Mouse (Mus musculus) induced T-regulatory cell, adult 2 months (primary cell): ENCODE measurements around the gene Gna11.

Experiments used
- DNase-seq: peaks from one replicate; pipeline ENCODE4 v3.0.0-alpha.2; 2012; ENCODE audit warnings: low read depth

Gna11 gene

DNA sequence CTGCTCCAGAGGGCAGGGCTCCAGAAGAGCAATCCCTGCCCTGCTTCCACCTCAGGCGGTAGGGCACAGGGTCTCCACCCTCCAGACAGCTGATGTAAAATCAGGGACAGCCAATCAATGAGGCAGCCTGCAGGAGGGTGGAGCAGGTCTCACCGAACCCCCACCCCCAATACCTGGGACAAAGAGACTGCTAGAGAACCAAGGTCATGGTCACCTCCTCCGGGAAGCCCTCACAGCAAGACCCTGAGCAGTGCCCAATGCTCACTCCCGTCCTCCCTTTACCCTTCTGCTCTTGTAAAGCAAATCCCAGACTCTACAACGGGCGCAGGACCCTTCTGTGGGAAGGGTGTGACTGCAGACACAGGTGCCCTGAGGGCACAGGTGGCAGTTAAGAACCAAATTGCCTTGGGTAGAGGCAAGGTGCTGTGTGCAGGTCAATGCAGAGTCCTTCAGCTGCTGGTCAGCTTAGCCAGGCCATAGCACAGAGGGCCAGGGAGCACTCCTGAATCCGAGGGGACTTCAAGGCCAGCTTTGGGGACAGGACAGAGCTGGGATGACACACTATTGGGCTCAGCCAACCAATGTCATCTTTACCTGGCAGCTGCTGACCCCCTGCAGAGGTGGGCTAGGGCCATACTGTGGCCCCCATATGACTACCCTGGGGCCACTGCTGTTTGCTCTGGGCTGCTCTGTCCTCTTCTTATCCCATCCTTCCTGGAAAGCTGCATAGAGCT, 2.1 kb downstream of the Gna11 start:
- DNase-seq: no peak

DNA sequence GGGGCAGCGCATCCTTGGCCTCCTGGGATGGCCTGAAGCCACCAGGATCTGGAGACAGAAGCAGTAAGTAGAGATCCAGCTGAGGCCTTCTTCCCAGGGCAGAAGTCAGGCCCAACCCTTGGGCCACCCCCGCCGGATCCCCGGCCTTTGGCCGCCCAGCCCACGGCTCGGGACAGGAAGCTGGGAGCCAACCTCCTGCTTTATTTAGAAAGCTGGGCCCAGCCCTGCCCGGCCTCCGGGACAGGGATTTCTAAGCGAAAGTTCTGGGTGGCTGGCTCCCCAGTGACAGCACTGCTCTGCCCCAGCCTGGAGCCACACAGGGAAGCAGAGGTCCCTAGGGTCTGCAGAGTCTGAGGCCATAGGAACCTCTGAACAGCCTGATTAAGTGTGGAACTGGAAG, 3.2 kb downstream of the Gna11 start:
- DNase-seq: no peak

DNA sequence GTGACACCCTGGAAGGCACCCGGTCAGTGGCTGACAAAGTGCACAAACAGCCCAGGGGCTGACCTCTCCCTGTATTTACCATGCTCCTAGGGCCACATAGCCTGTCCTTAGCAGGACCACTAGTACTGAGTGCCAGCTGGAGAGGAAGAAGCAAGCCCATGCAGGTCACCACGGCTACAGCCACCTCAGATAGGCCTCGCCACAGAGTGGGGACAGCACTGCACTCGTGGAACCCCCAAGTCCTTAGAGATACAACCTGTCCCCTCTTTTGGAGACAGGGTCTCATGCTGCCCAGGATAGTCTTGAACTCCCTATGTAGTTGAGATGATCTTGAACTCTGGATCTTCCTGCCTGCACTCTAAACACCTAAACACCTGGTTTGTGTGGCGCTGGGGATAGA, 3.6 kb downstream of the Gna11 start:
- DNase-seq: no peak

DNA sequence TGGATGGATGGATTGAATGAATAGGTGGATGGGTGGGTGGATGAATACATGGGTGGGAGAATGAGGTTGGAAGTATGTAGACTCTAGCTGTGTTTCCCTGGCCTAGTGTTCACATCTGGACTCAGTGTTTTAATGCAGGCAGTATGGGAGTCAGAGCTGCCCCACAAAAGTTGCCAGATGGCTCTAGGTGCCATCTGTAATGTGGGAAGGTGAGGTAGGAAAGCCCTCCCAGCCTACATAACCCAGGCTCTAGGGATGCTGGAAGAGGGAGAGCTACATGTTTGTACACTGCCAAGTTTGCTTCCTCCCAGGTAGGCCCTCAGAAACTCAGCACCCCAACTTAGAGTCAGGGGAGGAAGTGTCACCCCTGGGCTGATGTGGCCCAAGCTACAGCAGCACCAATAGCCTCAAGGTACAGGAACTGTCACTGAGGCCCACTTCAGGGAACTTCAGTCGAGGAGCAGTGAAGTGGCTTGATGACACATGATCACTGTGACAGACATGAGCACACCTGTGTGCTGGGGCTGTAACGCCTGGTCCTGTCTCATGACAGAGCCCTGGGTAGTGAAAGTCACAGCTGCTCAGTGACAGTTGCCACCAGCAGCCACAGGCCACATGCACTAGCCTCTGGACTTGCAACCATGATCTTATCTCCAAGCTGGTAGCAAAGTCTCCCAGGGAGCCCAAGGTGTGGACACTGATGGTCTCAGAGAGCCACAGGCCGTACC, 6.5 kb downstream of the Gna11 start:
- no peak for DNase-seq

DNA sequence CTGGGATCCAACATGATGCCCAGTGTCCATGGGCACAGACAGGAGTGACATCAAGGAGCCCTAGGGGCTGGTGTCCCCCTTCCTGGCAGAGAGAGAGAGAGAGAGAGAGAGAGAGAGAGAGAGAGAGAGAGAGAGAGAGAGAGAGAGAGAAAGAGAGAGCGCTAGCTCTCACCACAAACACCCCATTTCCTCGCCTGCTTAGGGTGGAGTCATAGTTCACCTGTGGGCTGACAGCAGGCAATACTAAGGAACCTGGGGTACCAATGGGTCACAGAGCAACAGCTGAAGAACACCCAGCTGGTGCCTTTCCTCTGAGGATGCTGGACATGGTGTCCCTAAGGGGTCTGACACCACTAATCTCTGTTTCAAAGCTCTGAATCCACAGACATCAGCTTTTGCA, 7.6 kb downstream of the Gna11 start:
- DNase-seq: peak; percentile 49

DNA sequence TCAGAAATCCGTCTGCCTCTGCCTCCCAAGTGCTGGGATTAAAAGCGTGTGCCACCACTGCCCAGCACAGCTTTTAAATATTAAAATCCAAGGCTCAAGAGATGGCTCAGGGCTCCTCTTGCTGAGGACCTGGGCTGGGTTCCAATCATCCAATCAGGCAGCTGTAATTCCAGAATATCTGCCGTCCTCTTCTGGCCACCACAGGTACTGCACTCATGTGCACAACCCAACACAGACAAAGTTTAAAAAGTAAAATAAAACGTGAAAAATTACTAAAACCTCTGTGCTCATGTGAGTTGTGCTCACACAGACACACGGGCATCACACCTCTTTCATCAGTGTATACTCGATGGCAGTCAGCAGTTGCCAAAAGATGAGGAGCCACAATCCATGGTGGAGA, 8.3 kb downstream of the Gna11 start:
- DNase-seq: peak; percentile 55

DNA sequence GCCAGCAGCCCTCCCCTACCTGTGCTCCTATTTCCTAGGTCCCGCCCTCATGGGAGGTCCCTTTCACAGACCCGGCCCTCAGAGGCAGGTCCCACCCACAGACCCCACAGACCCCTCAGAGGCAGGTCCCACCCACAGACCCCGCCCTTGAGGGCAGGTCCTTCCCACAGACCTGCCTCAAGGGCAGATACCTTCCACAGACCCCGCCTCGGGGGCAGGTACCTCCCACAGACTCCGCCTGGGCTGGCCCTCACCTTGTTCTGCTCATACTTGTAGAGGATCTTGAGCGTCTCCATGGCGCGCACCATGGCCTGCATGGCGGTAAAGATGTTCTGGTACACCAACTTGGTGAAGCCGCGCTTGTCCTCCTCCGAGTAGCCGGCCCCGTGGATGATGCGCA, 10.2 kb downstream of the Gna11 start:
- no peak for DNase-seq

DNA sequence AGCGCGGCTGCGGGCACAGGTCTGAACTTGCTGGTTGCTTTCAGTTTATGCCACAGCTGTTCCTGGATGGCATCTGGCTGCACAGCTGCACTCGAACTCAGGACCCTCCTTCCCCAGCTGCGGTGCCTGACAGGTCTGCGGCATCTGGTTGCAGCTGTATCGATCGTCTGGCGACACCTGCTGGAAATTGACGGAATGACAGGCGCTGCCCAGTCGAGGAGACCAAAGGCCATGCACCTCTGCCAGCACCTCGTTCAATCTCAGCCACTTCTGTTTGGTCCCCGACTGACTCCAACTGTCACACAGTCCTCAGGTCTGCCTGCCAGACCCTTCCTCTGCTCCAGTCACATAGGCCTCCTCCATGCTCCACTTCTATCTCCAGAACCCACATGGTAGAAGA, 18.2 kb downstream of the Gna11 start:
- peak; percentile 91 for DNase-seq

DNA sequence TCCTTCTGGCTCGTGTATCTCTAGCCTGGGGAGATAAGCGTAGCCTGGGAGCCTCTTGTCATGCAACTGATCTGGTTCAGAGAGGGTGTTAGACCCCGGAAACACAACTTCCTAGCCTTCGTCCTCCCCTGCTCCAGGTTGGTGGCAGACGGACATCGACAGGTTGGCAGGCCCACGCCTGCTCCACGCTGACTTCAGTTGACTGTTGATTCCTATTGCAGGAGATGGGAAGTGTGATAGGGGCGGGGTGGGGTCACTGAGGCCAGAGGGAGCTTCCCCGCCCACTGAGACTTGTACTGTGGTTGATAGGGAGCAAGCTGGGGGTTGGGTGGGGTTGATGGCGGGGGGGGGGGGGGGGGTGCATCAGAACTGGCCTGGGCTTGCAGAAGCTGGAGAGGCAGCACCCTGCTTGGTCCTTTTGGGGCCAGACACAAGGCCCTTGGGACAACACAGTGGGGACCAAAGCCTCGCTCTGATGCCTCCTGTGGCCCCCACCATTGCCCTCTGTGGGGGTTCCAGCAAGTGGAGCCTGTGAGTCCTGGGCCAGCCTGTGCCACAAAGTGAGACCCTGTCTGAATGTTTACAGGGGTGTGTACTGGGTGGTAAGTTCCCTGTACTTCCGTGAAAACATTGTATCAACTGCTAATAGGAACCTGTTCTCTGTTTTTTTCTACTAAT, 19.8 kb downstream of the Gna11 start:
- peak; percentile 63 for DNase-seq

DNA sequence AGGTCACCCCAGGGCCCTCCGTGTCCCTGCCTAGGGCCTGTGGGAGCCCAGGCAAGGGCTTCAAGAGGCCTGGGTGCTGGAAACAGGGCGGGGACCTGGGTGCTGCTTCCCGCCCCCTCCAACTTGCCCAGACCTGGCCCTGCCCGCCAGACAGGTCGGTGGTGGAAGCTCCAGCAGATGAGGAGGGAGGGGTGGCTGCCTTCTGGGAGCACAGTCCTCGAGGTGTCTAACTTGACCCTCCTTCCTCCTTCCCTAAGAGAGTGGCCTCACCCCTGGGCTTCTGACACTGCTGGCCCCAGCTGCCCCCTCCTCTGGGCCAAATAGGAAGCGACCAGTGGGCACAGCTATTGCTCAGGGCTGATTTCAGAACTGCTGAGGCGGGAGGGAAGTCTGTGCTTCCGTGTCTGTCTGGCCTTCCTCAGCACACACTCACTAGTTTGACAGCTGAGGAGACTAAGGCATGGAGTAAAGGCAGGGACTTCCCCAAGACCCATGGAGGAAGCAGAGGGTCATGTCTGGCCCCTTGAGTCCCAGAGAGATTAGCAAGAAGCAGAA, 20.9 kb downstream of the Gna11 start, which contains the start of gene Gna15:
TSS of gene Gna15 (minus strand) at position 175 of the 555 bp plus-strand sequence.
- peak; percentile 73 for DNase-seq

DNA sequence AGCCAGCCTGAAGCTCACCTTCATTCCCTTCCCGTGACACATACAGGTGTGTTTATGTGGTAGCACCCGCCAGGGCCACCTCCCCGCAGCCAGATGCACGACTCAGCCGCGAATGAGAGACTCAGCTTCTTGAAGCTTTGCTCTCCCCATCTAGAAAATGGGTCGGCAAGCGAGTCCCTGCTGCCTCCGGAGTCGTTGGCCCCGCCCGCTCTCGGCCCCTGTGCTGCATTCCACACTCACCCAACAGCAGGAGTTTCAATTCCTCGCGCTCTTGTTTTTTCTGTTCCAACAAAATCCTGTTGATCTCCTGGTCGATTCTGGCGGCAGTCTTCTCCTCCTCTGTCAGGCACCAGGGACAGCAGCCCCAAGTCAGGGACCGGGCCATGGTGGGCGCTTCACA, 21.4 kb downstream of the Gna11 start:
- peak; percentile 67 for DNase-seq

DNA sequence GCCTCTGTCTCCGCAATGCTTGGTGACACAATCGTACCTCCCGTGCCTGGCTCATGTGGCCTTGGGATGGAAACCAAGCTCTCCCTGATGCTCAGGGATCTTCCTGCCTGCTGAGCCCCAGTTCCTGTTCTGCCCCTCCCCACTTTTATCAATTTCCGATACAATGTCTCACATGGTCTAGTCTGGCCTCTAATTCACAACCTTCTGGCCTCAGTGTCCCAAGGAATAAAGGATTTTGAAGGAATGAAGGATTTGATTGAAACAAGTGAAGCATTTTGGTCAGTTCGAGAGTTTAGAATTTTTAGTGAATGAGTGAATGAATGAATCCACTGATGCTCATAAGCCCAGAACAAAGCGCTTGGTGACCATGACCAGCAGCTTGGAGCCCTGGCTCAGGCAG, 21.8 kb downstream of the Gna11 start:
- DNase-seq: peak; percentile 26

DNA sequence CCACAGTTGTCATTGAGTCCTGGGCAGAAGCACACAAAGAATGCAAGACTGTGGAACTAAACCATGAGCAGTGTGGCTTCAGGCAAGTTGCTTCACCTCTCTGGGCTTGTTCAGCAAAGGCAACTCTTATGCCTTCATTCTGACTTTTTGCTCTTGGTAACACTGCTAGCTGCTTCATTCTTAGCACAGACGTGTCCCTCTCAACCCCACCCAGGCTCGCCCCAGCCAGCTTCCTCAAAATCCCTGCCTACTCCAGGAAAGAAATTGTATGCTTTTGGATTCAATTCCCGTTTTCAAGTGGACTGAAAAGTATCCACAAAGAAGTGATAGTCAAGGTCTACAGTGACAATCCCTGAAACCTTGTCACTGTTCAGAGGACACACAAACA, 25.0 kb downstream of the Gna11 start:
- DNase-seq: no peak

DNA sequence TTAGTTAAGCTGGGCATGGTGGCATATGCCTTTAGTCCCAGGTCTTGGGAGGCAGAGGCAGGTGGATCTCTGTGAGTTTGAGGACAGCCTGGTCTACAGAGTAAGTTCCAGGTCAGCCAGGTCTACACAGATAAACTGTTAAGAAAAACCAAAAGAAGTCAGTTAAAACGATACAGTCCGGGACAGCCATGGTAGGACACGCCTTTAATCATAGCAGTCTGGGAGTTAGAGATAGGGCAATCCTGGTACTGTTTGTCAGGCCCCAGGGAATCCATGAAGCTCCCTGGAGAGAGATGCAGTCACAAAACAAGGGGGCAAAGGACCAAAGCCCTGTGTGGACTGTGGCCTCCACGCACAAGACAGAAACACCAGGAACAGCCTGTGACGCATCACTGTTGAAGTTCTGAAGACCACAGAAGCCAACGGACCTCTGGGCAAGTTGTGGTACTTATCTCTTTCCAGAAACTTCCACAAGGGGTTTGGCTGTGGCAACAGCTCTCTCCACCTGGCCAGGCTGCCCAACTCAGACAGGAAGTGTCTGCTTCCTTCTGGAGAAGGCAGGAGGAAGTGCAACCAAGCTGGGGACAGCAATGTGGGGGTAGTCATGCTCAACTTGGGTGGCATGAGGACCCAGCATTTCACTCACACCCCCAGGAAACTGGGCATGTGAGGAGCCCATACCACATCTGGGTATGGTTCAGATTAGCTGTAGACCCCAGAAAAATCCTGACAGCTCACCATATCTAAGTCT, 25.6 kb downstream of the Gna11 start:
- DNase-seq: peak; percentile 35

DNA sequence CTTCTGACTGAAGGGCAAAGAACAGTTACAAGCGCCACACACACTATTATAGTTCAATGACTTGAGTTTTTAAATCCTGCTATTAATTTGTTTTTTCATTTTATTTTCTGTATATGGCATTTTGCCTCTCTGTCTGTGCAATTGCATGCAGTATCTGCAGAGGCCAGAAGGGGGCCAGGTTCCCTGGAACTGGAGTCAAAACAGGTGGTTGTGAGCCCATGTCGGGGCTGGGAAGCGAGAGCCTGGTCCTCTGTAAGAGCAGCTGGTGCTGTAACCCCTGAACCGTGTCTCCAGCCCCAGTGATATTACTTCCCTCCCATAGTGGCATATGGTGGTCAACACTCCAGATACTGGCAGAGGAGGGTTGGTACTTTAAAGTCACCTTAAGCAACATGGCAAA, 26.4 kb downstream of the Gna11 start:
- DNase-seq: peak; percentile 87

DNA sequence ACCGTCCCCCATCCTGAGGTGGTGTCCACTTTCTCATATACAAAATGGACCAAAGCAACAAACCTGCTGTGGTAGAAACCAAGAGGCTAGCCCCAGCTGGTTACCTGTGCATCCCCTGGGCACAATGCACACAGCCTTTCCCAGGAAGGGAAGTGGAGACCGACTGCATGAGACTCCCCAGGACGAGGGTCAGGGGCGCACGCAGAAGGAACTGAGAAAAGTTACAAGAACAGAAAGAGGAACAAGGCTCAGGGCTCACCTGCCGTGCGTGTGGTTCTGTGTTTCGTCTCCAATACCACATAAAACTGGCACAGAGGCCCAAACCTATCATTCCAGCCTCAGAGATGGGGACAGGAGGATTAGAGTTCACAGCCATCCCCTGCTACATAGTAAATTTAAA, 27.8 kb downstream of the Gna11 start:
- no peak for DNase-seq

DNA sequence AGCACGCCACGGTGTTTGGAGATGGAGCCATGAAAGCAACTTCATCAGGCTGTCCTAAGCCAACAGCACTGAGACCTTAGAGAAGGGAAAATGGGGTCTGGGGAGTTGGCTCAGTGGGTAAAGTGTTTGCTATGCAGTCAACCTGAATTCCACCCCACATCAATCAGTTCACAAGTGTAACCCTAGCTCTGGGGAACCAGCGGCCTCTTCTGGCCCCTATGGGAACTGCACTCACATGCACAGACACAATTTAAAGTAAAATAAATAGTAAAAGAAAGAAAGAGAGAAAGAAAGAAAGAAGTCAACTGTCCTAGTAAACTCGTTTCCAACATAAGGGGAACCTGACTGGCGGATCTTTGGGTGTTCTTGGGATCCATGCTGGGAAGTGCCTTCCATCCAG, 31.2 kb downstream of the Gna11 start:
- peak; percentile 56 for DNase-seq

DNA sequence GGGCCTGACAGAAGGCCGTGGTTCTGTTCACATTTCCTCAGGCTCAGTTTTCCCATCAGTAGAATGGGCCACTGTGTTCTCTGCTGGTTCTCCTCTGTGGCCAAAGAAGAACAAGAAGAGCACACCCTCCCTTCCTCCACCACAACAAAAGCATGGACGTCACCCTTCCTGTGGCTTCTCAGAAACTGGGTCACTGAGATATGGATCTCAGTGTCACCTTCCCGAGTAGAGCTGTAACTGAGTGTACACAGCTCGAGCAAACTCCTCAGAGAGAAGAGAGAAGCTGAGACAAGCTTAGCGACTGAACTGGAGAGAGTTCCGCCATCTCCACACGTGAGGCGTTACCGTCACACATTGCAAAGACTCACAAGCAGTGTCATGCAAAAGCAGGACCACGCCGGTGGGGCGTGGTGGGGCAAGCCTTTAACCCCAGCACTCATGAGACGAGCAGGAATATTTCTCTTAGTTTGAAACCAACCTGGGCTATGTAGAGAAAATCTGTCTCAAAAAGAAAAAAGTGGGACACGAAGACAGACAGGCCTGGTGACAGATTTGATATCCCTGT, 34.7 kb downstream of the Gna11 start:
- peak; percentile 93 for DNase-seq

DNA sequence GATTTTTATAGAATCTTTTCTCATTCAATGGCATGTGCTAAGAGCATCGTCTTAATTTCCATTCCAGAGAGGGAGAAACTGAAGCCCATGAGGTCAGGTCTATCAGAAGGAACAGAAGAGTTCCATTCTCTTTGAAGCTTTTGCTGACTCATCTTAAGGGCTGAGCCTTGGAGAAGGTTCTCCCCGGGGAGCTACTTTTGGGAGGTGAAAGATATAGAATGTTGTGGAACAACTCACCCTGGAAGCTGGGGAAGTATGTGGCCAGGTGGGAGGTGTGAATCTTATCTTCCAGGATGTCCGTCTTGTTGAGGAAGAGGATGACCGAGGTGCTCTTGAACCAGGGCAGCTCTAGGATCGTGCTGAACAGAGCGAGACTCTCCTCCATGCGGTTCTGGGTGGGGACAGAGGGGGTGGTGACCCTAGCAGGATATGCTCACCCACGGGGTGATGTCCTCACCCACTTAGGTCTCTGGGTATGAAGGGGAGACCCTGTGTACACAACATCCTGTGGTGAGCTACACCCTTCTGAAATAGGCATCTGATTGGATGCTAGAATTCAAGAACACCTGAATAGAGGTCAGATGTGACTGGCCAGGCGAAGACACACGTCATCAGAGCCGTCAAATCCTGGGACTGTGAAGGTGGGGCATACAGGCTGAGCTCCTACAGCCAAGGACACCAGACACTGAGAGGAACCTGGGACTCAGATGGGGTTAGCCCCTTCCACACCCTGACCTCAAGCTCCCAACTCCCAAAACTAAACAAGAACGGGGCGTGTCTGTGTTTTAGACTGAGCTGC, 37.1 kb downstream of the Gna11 start:
- peak; percentile 94 for DNase-seq

DNA sequence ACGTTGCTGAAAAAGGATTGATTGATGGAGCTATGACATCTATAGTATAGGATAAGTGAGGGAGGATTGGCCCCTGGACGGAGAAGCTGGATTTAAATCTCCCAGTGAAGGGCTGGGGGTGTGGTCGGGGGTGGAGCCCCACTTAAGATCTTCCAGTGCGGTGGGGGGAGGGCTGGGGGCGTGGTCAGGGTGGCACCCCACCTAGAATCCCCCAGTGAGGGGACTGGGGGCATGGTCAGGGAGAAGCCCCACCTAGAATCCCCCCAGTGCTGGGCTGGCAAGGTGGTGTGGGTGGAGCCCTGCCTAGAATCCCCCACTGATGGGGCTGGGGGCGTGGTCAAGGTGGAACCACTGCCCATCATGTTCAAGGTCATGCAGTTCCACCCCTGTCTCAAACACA, 37.9 kb downstream of the Gna11 start:
- DNase-seq: peak; percentile 70
